Mouse (Mus musculus): ENCODE data around the gene Pga5. TPM values are rescaled to one million over a fixed set of nuclear protein-coding genes. Genes with fewer than 3 reads are reported as not detected.

Gene Pga5
- 1.4 and 2.0 TPM in 2 replicates for polyA plus RNA-seq (2012; rRNA removed)

DNA sequence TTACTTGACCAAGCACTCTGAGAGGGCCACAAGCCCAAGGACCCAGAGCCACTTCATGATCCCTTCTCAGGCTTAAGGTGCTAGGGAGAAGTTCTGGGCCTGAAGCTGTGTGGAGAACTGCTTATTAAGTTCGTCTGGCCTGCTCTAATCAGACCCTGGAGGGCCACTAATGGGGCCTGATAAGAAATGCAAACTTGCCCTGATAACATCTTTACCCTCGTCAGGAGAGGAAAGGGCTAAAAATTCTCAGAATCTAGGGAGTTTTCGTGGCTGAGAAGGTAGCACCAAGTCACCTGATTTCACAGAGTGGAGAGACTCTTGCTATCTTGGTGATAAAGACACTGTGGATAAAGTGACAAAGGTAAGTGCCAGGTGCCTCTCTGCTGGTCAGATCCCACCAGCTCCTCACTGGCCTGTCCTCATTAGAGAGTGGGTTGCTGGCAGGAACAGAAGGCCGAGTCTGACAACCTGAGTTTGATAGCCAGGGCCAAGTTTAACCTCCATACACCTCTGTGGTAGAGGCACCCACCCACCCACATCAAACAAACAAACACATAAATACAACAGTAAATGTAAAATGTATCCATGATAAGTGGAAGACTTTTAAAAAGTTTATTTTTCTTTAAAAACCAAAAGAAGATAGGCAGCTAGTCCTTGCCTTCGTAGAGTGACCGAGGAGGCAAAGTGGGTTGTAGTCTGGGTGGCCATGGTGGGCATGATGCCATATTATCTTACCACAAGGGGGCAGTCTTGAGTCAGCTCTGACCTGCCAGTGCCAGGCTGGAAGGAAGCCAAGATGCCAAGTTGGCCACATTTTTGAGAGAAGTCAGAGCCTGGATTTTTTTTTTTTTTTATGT, at the start of gene Pga5:
Gene Pga5 (minus strand): TSS at position 157 of the 857 bp plus-strand sequence.

DNA sequence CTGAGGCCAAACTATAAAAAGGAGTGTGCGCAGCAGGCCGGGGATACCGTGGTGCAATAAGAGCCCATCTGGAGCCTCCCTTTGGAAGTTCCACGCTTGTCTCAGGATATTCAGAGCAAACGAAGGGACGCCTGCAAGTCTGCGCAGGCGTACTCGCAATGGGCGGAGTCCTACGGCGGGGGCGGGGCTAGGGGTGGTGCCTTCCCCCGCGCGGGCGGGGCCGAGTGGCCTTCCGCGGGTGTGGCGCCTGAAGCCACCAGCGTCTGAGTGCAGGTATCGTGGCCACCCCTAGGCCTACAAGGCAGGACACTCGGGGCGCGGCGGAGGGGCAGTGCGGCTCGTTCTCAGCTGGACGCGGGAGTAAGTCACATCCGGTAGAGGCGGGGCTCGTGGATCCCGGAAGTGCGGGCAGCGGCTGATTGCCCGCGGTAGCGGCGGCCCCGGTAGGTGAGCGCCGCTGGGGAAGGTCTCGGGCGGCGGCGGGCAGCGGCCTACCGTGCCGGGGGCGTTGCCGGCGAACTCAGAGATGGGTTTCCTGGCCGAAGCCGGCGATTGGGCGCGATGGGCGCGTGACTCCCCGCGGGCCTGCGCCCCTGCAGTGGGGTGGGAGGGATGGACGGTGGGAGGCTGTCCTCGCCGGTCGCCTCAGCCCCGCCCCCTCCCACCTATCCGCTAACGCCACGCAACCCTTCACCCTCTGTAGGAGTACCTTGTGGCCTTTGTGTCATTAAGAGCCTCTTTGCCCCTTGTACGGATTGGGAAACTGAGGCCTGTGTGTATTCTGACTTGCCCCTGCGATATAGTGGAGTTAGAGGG, 10.9 kb upstream of the Pga5 start, which contains the start of gene Vps37c:
Gene Vps37c (plus strand): TSS at position 199 of the 816 bp plus-strand sequence.

DNA sequence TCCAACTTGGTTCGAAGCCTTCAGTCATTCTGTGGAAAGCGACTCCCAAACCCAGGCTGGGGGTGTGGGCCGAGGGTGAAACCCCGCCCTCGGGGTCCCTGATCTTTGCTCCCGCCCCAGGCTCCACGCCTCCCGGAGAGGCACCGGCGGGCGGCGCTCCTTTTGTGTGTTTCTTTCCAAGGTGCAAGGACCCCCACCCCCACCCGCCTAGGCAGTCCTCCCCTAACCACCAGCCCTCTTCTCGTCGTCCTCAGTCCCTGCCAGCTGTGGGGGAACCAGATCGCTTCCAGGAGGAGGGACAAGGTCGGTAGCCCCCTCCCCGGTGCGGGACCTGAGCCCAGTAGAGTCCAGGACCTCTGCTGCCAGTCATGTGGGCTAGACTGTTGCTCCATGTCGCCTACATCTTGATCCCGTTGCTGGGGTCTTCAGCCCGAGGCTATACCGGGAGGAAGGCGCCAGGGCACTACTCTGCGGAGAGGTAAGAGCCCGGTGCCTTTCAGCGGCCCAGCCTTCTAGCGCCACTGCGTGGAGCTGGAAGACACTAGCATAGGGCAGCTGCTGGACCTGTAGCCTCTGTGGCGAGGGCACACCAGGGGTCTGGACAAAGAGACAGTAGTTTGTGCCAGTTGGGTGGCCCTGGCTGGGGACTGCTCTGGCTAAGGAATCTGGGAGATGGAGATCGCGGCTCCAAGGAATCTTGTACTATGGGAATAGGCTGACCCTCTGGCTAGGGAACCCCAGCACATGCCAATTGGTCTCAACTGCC, 43.6 kb downstream of the Pga5 start, which contains the start of gene Vwce:
Gene Vwce (plus strand): TSS at position 108 of the 766 bp plus-strand sequence.

Other genes with a start within 250 kb of the Pga5 start
- 46.3 and 61.4 TPM in 2 replicates for gene Lrrc10b, start 220.6 kb downstream of the Pga5 start, polyA plus RNA-seq (2012; rRNA removed)
- 16.4 and 18.1 TPM in 2 replicates for gene Ppp1r32, start 195.1 kb downstream of the Pga5 start, polyA plus RNA-seq (2012; rRNA removed)
- 31.6 and 52.4 TPM in 2 replicates for gene Cpsf7, start 152.8 kb downstream of the Pga5 start, polyA plus RNA-seq (2012; rRNA removed)
- 19.1 and 24.4 TPM in 2 replicates for gene Sdhaf2, start 151.9 kb downstream of the Pga5 start, polyA plus RNA-seq (2012; rRNA removed)
- 18.1 and 23.6 TPM in 2 replicates for gene Tmem216, start 121.8 kb downstream of the Pga5 start, polyA plus RNA-seq (2012; rRNA removed)
- gene Cyb561a3, start 100.9 kb downstream of the Pga5 start, polyA plus RNA-seq (2012; rRNA removed) = 41.1 and 42.6 TPM in 2 replicates
- 15.5 and 19.1 TPM in 2 replicates for gene Tmem138, start 100.7 kb downstream of the Pga5 start, polyA plus RNA-seq (2012; rRNA removed)
- 140 and 182 TPM in 2 replicates for gene Ddb1, start 72.7 kb downstream of the Pga5 start, polyA plus RNA-seq (2012; rRNA removed)
- 17.7 and 18.7 TPM in 2 replicates for gene Tkfc, start 72.4 kb downstream of the Pga5 start, polyA plus RNA-seq (2012; rRNA removed)
- 0.47 and 1.0 TPM in 2 replicates for gene Vwce, start 43.9 kb downstream of the Pga5 start, polyA plus RNA-seq (2012; rRNA removed)
- gene Vps37c, start 10.7 kb upstream of the Pga5 start, polyA plus RNA-seq (2012; rRNA removed) = 31.6 and 39.4 TPM in 2 replicates
- gene Cd5, start 60.9 kb upstream of the Pga5 start, polyA plus RNA-seq (2012; rRNA removed) = 0.25 and 0.53 TPM in 2 replicates
- gene Cd6, start 152.0 kb upstream of the Pga5 start, polyA plus RNA-seq (2012; rRNA removed) = 0.24 and 1.2 TPM in 2 replicates
- gene Slc15a3, start 161.7 kb upstream of the Pga5 start, polyA plus RNA-seq (2012; rRNA removed) = 9.7 and 11.8 TPM in 2 replicates
- 155 and 161 TPM in 2 replicates for gene Tmem132a, start 191.9 kb upstream of the Pga5 start, polyA plus RNA-seq (2012; rRNA removed)
- gene Tmem109, start 203.9 kb upstream of the Pga5 start, polyA plus RNA-seq (2012; rRNA removed) = 150 and 163 TPM in 2 replicates
- 428 and 499 TPM in 2 replicates for gene Prpf19, start 217.2 kb upstream of the Pga5 start, polyA plus RNA-seq (2012; rRNA removed)
- gene Zp1, start 242.6 kb upstream of the Pga5 start, polyA plus RNA-seq (2012; rRNA removed) = 42.9 and 63.2 TPM in 2 replicates

All from ovary, adult 2 months (tissue).